Mouse (Mus musculus) midbrain, embryonic 15.5 days (tissue): ENCODE results near the gene Taok3. TPM values are rescaled to one million over a fixed set of nuclear protein-coding genes. Genes with fewer than 3 reads are reported as not detected.

Experiments
- ATAC-seq: fragments of 200-750 bp; cut with Nextera tagmentation; replicated peaks from 2 replicates; pipeline ENCODE4 v1.8.0; 2017; ENCODE audit warnings: moderate TSS enrichment
- H3K27ac ChIP-seq: fragments of 300-500 bp; sonication (generic); 2 replicates; pipeline ENCODE4 v1.5.1; 2015; ENCODE audit warnings: mild to moderate bottlenecking, inconsistent platforms
- H3K27me3 ChIP-seq: fragments of 300-500 bp; sonication (generic); replicated peaks from 2 replicates; pipeline ENCODE4 v1.6.1; 2015; ENCODE audit warnings: inconsistent platforms
- H3K36me3 ChIP-seq: fragments of 300-500 bp; sonication (generic); replicated peaks from 2 replicates; pipeline ENCODE4 v1.6.1; 2015; ENCODE audit warnings: inconsistent platforms
- H3K4me1 ChIP-seq: fragments of 300-500 bp; sonication (generic); 2 replicates; pipeline ENCODE4 v1.6.1; 2015; ENCODE audit warnings: inconsistent platforms
- H3K4me2 ChIP-seq: fragments of 300-500 bp; sonication (generic); 2 replicates; pipeline ENCODE4 v1.6.1; 2015; ENCODE audit warnings: inconsistent platforms, mild to moderate bottlenecking, moderate library complexity
- H3K4me3 ChIP-seq: fragments of 300-500 bp; sonication (generic); 2 replicates; pipeline ENCODE4 v1.5.1; 2015; ENCODE audit warnings: mild to moderate bottlenecking, inconsistent platforms
- H3K9ac ChIP-seq: fragments of 300-500 bp; sonication (generic); 2 replicates; pipeline ENCODE4 v1.6.1; 2015; ENCODE audit warnings: mild to moderate bottlenecking, inconsistent platforms
- H3K9me3 ChIP-seq: fragments of 300-500 bp; sonication (generic); 2 replicates; pipeline ENCODE4 v1.6.1; 2016; ENCODE audit warnings: inconsistent platforms
- WGBS: fragments of 180-500 bp; shearing (Covaris S2); methylation state at CpG from one replicate; pipeline ENCODE4 v1.1.7; 2015; ENCODE audit warnings: mixed read lengths; 5-methylcytosine and 5-hydroxymethylcytosine counted together
- polyA plus RNA-seq: library from polyadenylated mRNA; unstranded; fragments of >200 nt; fragmentation: Nextera tagmentation; extraction: Ambion mirVana; gene quantifications from 2 replicates; pipeline ENCODE4 v1.2.1, GENCODE M21; 2015

Taok3 gene
- polyA plus RNA-seq, 1 experiment from 2014 or later: 59.2 TPM

DNA sequence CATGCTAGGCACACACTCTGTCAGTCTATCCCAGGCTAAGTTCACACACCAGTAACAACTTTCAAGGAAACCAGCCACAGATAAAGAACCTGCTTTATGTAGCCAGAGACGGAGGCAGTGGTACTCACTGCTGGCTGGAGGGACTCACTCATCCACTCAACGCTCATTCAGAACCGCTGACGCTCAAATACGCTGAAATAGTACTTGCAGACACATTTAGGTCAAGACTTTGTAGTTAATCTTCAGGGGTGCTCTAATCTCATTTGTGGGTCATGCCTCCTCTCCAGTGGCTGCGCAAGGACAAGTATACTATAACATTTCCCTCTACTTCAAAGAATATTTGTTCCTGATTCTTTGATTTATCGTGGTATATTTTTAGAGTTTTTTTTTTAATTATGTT is 54.1 kb downstream of the Taok3 start:
- no peaks in the 10 kb centered on the region for H3K9me3 ChIP-seq
- 86% methylated on average over 7 of the region's 7 CpGs for WGBS

DNA sequence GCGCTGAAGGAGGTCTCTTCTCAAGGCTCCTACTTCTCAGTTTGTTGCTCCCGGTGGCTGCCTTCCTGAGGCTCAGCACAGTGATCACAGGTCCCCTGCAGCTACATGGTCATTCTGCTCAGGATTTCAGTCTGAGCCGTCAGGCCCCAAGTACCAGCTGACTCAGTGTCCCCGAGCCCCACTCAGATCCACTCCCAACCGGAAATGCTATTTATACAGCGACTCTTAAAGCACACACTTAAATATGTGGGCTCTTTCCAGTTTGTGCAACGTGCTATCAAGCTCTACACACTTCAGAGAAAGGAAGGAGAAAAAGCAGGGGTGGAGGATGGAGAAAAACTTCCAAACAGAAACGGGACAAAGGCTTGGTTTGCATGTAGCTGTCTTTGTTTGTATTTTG is 56.0 kb downstream of the Taok3 start:
- Histone ChIP-seq H3K9ac (no peak overlapping the region), H3K36me3 (no peaks in the 10 kb centered on the region), H3K4me1 (no peaks in the 10 kb centered on the region), H3K27me3 (no peaks in the 10 kb centered on the region), H3K4me2 (no peak overlapping the region), H3K27ac (no peak overlapping the region), H3K4me3 (no peak overlapping the region), H3K9me3 (no peaks in the 10 kb centered on the region)
- WGBS: 67% methylated on average over 8 of the region's 8 CpGs
- no peak for ATAC-seq

More for the DNA sequence above, 54.1 kb downstream of the Taok3 start:
- H3K4me3 ChIP-seq: no peak overlapping the region
- ATAC-seq: no peak
- no peak overlapping the region for H3K27ac ChIP-seq
- no peaks in the 10 kb centered on the region for H3K36me3 ChIP-seq
- H3K4me1 ChIP-seq: no peaks in the 10 kb centered on the region
- no peak overlapping the region for H3K9ac ChIP-seq
- no peak overlapping the region for H3K4me2 ChIP-seq
- H3K27me3 ChIP-seq: no peaks in the 10 kb centered on the region

GRCm38 (mm10) chr5:117178079-117178478 is 58.1 kb downstream of the Taok3 start:
- H3K4me2 ChIP-seq: no peak overlapping the region
- H3K27ac ChIP-seq: no peak overlapping the region
- H3K4me3 ChIP-seq: no peak overlapping the region
- no peaks in the 10 kb centered on the region for H3K4me1 ChIP-seq
- H3K27me3 ChIP-seq: no peaks in the 10 kb centered on the region
- H3K36me3 ChIP-seq: no peaks in the 10 kb centered on the region
- no peaks in the 10 kb centered on the region for H3K9me3 ChIP-seq
- H3K9ac ChIP-seq: no peak overlapping the region
- no peak for ATAC-seq
- 28% methylated on average over 6 of the region's 6 CpGs for WGBS

- Histone ChIP-seq H3K27me3 (no peaks in the 10 kb centered on the region), H3K9me3 (no peaks in the 10 kb centered on the region), H3K4me2 (no peak overlapping the region), H3K4me1 (no peaks in the 10 kb centered on the region), H3K27ac (no peak overlapping the region), H3K9ac (no peak overlapping the region), H3K4me3 (no peak overlapping the region), H3K36me3 (no peaks in the 10 kb centered on the region)
- ATAC-seq: no peak
- 63% methylated on average over 6 of the region's 6 CpGs for WGBS
Measured at GRCm38 (mm10) chr5:117178486-117178885, 58.6 kb downstream of the Taok3 start.

DNA sequence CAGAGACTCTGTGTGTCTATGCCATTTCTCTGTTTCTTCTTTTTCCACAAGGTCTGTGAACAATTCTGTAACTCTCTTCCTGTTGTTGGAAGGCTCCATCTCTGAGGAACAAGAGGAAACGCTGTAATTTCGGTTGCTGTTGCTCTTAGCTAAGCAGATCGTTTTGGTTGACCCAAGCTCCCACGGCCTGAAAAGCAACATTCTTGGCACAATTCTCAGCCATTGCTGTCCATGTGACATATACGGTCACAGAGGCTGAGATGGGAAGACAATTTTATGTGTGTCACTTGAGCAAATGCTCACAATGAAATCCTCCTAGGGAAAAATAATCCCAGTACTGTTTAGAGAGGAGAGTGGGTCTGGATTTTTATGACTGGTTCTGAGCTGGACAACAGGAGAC is 62.0 kb downstream of the Taok3 start:
- Histone ChIP-seq H3K4me3 (no peak overlapping the region), H3K27me3 (no peaks in the 10 kb centered on the region), H3K9ac (no peak overlapping the region), H3K4me1 (no peaks in the 10 kb centered on the region), H3K4me2 (no peak overlapping the region), H3K9me3 (no peaks in the 10 kb centered on the region), H3K36me3 (no peaks in the 10 kb centered on the region; the same call in 1 of the 2 replicates), H3K27ac (no peak overlapping the region)
- no peak for ATAC-seq
- 88% methylated on average over 5 of the region's 5 CpGs for WGBS

- H3K9ac ChIP-seq: no peak overlapping the region
- H3K9me3 ChIP-seq: no peaks in the 10 kb centered on the region
- no peak overlapping the region for H3K27ac ChIP-seq
- H3K4me1 ChIP-seq: no peaks in the 10 kb centered on the region
- no peak overlapping the region for H3K4me3 ChIP-seq
- H3K36me3 ChIP-seq: no peaks in the 10 kb centered on the region; the same call in 1 of the 2 replicates
- H3K4me2 ChIP-seq: no peak overlapping the region
- no peaks in the 10 kb centered on the region for H3K27me3 ChIP-seq
- WGBS: 90% methylated on average over 3 of the region's 3 CpGs
- ATAC-seq: no peak
Measured at GRCm38 (mm10) chr5:117182411-117182810, 62.5 kb downstream of the Taok3 start.

DNA sequence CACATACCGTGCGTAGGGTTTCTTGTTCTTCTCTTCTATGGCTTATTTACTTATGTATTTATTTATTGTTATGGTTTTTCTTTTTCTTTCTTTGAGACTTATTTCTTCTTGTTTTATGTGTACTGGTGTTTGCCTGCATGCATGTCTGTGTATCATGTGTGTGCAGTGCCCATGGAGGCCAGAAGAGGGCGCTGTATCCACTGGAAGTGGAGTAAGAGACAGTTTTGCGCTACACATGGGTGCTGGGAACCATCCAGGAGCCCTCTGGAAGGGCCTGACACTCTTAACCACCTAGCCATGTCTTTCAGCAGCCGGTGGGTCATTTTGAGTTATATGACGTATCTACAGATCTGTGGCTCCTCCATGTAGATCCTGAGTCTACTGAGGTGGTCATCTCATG is 64.9 kb downstream of the Taok3 start:
- no peak overlapping the region for H3K9ac ChIP-seq
- no peaks in the 10 kb centered on the region for H3K4me1 ChIP-seq
- H3K9me3 ChIP-seq: no peaks in the 10 kb centered on the region
- H3K4me2 ChIP-seq: no peak overlapping the region
- 87% methylated on average over 6 of the region's 6 CpGs for WGBS
- H3K4me3 ChIP-seq: no peak overlapping the region
- H3K27me3 ChIP-seq: no peaks in the 10 kb centered on the region
- H3K36me3 ChIP-seq: no peaks in the 10 kb centered on the region; the same call in 1 of the 2 replicates
- no peak for ATAC-seq
- no peak overlapping the region for H3K27ac ChIP-seq

- no peak for ATAC-seq
- 91% methylated on average over 7 of the region's 7 CpGs for WGBS
Measured at GRCm38 (mm10) chr5:117185673-117186072, 65.7 kb downstream of the Taok3 start.

GRCm38 (mm10) chr5:117192061-117192460 is 72.1 kb downstream of the Taok3 start:
- no peak for ATAC-seq
- Histone ChIP-seq H3K9me3 (no peaks in the 10 kb centered on the region), H3K4me1 (no peaks in the 10 kb centered on the region), H3K27ac (no peak overlapping the region), H3K36me3 (no peaks in the 10 kb centered on the region), H3K4me2 (no peak overlapping the region), H3K4me3 (no peak overlapping the region), H3K27me3 (no peaks in the 10 kb centered on the region), H3K9ac (no peak overlapping the region)
- WGBS: 82% methylated on average over 6 of the region's 6 CpGs

More at GRCm38 (mm10) chr5:117185673-117186072, 65.7 kb downstream of the Taok3 start:
- H3K9ac ChIP-seq: no peak overlapping the region
- H3K36me3 ChIP-seq: no peaks in the 10 kb centered on the region; the same call in 1 of the 2 replicates
- no peak overlapping the region for H3K4me3 ChIP-seq
- no peaks in the 10 kb centered on the region for H3K4me1 ChIP-seq
- H3K9me3 ChIP-seq: no peaks in the 10 kb centered on the region
- no peak overlapping the region for H3K4me2 ChIP-seq
- no peaks in the 10 kb centered on the region for H3K27me3 ChIP-seq
- no peak overlapping the region for H3K27ac ChIP-seq

- ATAC-seq: no peak
- Histone ChIP-seq H3K27me3 (no peaks in the 10 kb centered on the region), H3K9ac (no peak overlapping the region), H3K4me3 (no peak overlapping the region), H3K4me2 (no peak overlapping the region), H3K27ac (no peak overlapping the region), H3K36me3 (0 out of 2 replicates have a peak, but pooled peaks cover 5% of the 10 kb centered on the region), H3K4me1 (no peaks in the 10 kb centered on the region), H3K9me3 (no peaks in the 10 kb centered on the region)
- 89% methylated on average over 7 of the region's 7 CpGs for WGBS
Measured at GRCm38 (mm10) chr5:117193748-117194147, 73.8 kb downstream of the Taok3 start.

DNA sequence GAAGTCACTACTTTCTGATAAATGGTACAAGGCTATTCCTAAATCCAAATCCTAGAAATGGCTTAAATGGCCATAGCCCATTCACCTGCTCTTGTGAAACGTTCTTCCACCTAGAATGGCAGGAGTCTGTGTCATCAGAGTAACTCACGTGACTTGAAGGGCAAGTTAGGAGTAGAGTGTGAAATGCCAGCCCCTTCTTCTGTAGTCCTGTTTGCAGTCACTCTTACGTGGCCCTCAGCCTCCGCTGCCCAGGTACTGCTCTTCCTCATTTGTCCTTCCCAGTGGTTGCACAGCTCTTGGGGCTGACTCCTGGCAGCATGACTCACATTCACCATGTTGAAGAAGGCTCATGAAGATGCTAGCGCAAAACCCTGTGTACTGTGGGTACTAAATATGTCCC is 74.7 kb downstream of the Taok3 start:
- no peaks in the 10 kb centered on the region for H3K4me1 ChIP-seq
- no peak overlapping the region for H3K4me3 ChIP-seq
- no peaks in the 10 kb centered on the region for H3K9me3 ChIP-seq
- WGBS: 94% methylated on average over 5 of the region's 5 CpGs
- 0 out of 2 replicates have a peak, but pooled peaks cover 5% of the 10 kb centered on the region for H3K36me3 ChIP-seq
- no peak overlapping the region for H3K9ac ChIP-seq
- H3K4me2 ChIP-seq: no peak overlapping the region
- H3K27ac ChIP-seq: no peak overlapping the region
- H3K27me3 ChIP-seq: no peaks in the 10 kb centered on the region
- no peak for ATAC-seq

DNA sequence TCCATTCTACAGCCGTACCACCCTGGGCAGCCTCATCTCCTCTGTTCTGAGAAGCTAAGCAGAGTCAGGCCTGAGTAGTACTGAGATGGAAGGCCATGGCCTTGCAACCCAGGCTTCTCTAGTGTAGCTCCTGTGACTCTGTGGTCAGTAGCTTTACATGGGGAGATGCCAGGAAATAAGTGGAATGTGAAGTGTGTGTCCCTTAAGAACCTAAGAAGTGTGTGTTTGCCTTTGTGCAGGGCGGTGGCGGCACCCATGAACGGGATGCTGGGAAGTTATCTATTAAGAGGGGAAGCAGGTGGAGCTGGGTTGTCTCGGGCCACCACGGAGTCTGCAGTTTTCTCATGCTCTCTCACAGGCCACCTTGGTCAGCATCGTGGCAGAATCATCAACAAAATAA is 76.6 kb downstream of the Taok3 start:
- H3K27me3 ChIP-seq: no peaks in the 10 kb centered on the region
- peaks cover 8% of the 10 kb centered on the region; the same call in 1 of the 2 replicates for H3K36me3 ChIP-seq
- 90% methylated on average over 7 of the region's 7 CpGs for WGBS
- no peak for ATAC-seq
- no peak overlapping the region for H3K4me3 ChIP-seq
- H3K4me2 ChIP-seq: no peak overlapping the region
- no peaks in the 10 kb centered on the region for H3K9me3 ChIP-seq
- no peak overlapping the region for H3K9ac ChIP-seq
- H3K27ac ChIP-seq: no peak overlapping the region
- H3K4me1 ChIP-seq: no peaks in the 10 kb centered on the region

GRCm38 (mm10) chr5:117198390-117198789 is 78.5 kb downstream of the Taok3 start:
- H3K4me3 ChIP-seq: no peak overlapping the region

More at GRCm38 (mm10) chr5:117198390-117198789, 78.5 kb downstream of the Taok3 start:
- no peaks in the 10 kb centered on the region for H3K27me3 ChIP-seq
- no peak overlapping the region for H3K27ac ChIP-seq
- no peak for ATAC-seq
- peaks cover 8% of the 10 kb centered on the region; the same call in 1 of the 2 replicates for H3K36me3 ChIP-seq
- no peaks in the 10 kb centered on the region for H3K9me3 ChIP-seq
- no peaks in the 10 kb centered on the region for H3K4me1 ChIP-seq
- H3K9ac ChIP-seq: no peak overlapping the region
- no peak overlapping the region for H3K4me2 ChIP-seq
- 71% methylated on average over 3 of the region's 3 CpGs for WGBS
